Mouse (Mus musculus) forebrain, embryonic 16.5 days (tissue): Measurements from ENCODE around the gene Zfp704. TPM values are rescaled to one million over a fixed set of nuclear protein-coding genes. Genes with fewer than 3 reads are reported as not detected.

Source experiments
- ATAC-seq: fragments of 200-750 bp; cut with Nextera tagmentation; 2 replicates; pipeline ENCODE4 v1.8.0; 2017; ENCODE audit warnings: mild to moderate bottlenecking, moderate library complexity
- H3K27ac ChIP-seq: fragments of 300-500 bp; sonication (generic); 2 replicates; pipeline ENCODE4 v1.5.1; 2014; ENCODE audit warnings: low read length, control low read depth
- H3K27me3 ChIP-seq: fragments of 300-500 bp; sonication (generic); replicated peaks from 2 replicates; pipeline ENCODE4 v1.6.1; 2014; ENCODE audit warnings: low read length; ENCODE audit not compliant: control insufficient read depth, insufficient read depth
- H3K36me3 ChIP-seq: fragments of 300-500 bp; sonication (generic); 2 replicates; pipeline ENCODE4 v1.6.1; 2014; ENCODE audit not compliant: control insufficient read depth, insufficient read depth
- H3K4me1 ChIP-seq: fragments of 300-500 bp; sonication (generic); replicated peaks from 2 replicates; pipeline ENCODE4 v1.6.1; 2014; ENCODE audit warnings: low read length; ENCODE audit not compliant: control insufficient read depth, insufficient read depth
- H3K4me2 ChIP-seq: fragments of 300-500 bp; sonication (generic); 2 replicates; pipeline ENCODE4 v1.6.1; 2014; ENCODE audit warnings: mild to moderate bottlenecking, low read length, control low read depth
- H3K4me3 ChIP-seq: fragments of 300-500 bp; sonication (generic); replicated peaks from 2 replicates; pipeline ENCODE4 v1.5.1; 2014; ENCODE audit warnings: mild to moderate bottlenecking, low read length, control low read depth
- H3K9ac ChIP-seq: fragments of 300-500 bp; sonication (generic); replicated peaks from 2 replicates; pipeline ENCODE4 v1.6.1; 2014; ENCODE audit warnings: low read depth, low read length, control low read depth
- H3K9me3 ChIP-seq: fragments of 300-500 bp; sonication (generic); 2 replicates; pipeline ENCODE4 v1.6.1; 2016; ENCODE audit warnings: low read length; ENCODE audit not compliant: control insufficient read depth
- WGBS: fragments of 180-500 bp; shearing (Covaris S2); extraction: QIAGEN DNeasy Blood & Tissue Kit; methylation state at CpG from one replicate; pipeline ENCODE4 v1.1.7; 2014; 5-methylcytosine and 5-hydroxymethylcytosine counted together
- polyA plus RNA-seq: library from polyadenylated mRNA; unstranded; fragments of >200 nt; fragmentation: Nextera tagmentation; extraction: Ambion mirVana; gene quantifications from 2 replicates; pipeline ENCODE4 v1.2.1, GENCODE M21; 2015

Zfp704 gene
- polyA plus RNA-seq, 1 experiment from 2014 or later: 19.7 TPM

- no peaks in the 10 kb centered on the region for H3K27me3 ChIP-seq
- H3K4me3 ChIP-seq: no peak overlapping the region
- no peak overlapping the region for H3K27ac ChIP-seq
- H3K9me3 ChIP-seq: no peaks in the 10 kb centered on the region
- H3K4me1 ChIP-seq: peaks cover 12% of the 10 kb centered on the region
- 0 out of 2 replicates have a peak, but pooled peaks have one; percentile 27 for ATAC-seq
- no peak overlapping the region for H3K9ac ChIP-seq
- 49% methylated on average over 10 of the region's 10 CpGs for WGBS
- H3K36me3 ChIP-seq: no peaks in the 10 kb centered on the region
- no peak overlapping the region for H3K4me2 ChIP-seq
Observed at GRCm38 (mm10) chr3:9568565-9569228, 41.2 kb downstream of the Zfp704 start.

- no peak for ATAC-seq
- no peak overlapping the region for H3K4me2 ChIP-seq
Observed at GRCm38 (mm10) chr3:9567948-9568347, 41.9 kb downstream of the Zfp704 start.

GRCm38 (mm10) chr3:9566831-9567230 lies 43.1 kb downstream of the Zfp704 start:
- Histone ChIP-seq H3K36me3 (no peaks in the 10 kb centered on the region), H3K9me3 (no peaks in the 10 kb centered on the region), H3K4me2 (no peak overlapping the region), H3K27me3 (no peaks in the 10 kb centered on the region), H3K4me1 (peaks cover 22% of the 10 kb centered on the region), H3K4me3 (no peak overlapping the region), H3K27ac (no peak overlapping the region), H3K9ac (no peak overlapping the region)
- ATAC-seq: no peak
- 86% methylated on average over 3 of the region's 3 CpGs for WGBS

More at GRCm38 (mm10) chr3:9567948-9568347, 41.9 kb downstream of the Zfp704 start:
- Histone ChIP-seq H3K4me3 (no peak overlapping the region), H3K36me3 (no peaks in the 10 kb centered on the region), H3K9ac (no peak overlapping the region), H3K9me3 (no peaks in the 10 kb centered on the region), H3K27me3 (no peaks in the 10 kb centered on the region), H3K27ac (no peak overlapping the region), H3K4me1 (peaks cover 17% of the 10 kb centered on the region)
- WGBS: 43% methylated on average over 8 of the region's 8 CpGs

- Histone ChIP-seq H3K36me3 (no peaks in the 10 kb centered on the region), H3K27me3 (no peaks in the 10 kb centered on the region), H3K4me1 (peaks cover 24% of the 10 kb centered on the region), H3K4me2 (no peak overlapping the region), H3K9ac (no peak overlapping the region), H3K27ac (peak overlapping the region; percentile 0; the same call in 1 of the 2 replicates), H3K4me3 (no peak overlapping the region), H3K9me3 (no peaks in the 10 kb centered on the region)
- 63% methylated on average over 7 of the region's 7 CpGs for WGBS
- ATAC-seq: peak; percentile 44; the same call in 1 of the 2 replicates
Observed at GRCm38 (mm10) chr3:9563562-9563961, 46.3 kb downstream of the Zfp704 start.

GRCm38 (mm10) chr3:9562649-9563328 lies 47.1 kb downstream of the Zfp704 start:
- Histone ChIP-seq H3K36me3 (no peaks in the 10 kb centered on the region), H3K4me2 (no peak overlapping the region), H3K27me3 (no peaks in the 10 kb centered on the region), H3K9me3 (no peaks in the 10 kb centered on the region), H3K4me3 (no peak overlapping the region), H3K27ac (0 out of 2 replicates have a peak overlapping the region, but pooled peaks have one; percentile 32), H3K4me1 (peaks cover 23% of the 10 kb centered on the region), H3K9ac (no peak overlapping the region)
- ATAC-seq: no peak
- WGBS: 77% methylated on average over 11 of the region's 11 CpGs

- no peaks in the 10 kb centered on the region for H3K9me3 ChIP-seq
- ATAC-seq: peak; percentile 66
- no peak overlapping the region for H3K9ac ChIP-seq
- H3K27me3 ChIP-seq: no peaks in the 10 kb centered on the region
- no peak overlapping the region for H3K4me2 ChIP-seq
- H3K4me3 ChIP-seq: no peak overlapping the region
- H3K36me3 ChIP-seq: no peaks in the 10 kb centered on the region
- H3K4me1 ChIP-seq: peaks cover 16% of the 10 kb centered on the region
- no peak overlapping the region for H3K27ac ChIP-seq
- 12% methylated on average over 6 of the region's 6 CpGs for WGBS
Observed at GRCm38 (mm10) chr3:9557778-9558560, 51.9 kb downstream of the Zfp704 start.

GRCm38 (mm10) chr3:9556137-9556536 lies 53.7 kb downstream of the Zfp704 start:
- WGBS: 77% methylated on average over 5 of the region's 5 CpGs
- H3K27ac ChIP-seq: no peak overlapping the region
- no peaks in the 10 kb centered on the region for H3K27me3 ChIP-seq
- no peak overlapping the region for H3K4me3 ChIP-seq
- no peak overlapping the region for H3K4me2 ChIP-seq
- ATAC-seq: no peak
- H3K9me3 ChIP-seq: no peaks in the 10 kb centered on the region
- peaks cover 8% of the 10 kb centered on the region for H3K4me1 ChIP-seq
- H3K9ac ChIP-seq: no peak overlapping the region
- no peaks in the 10 kb centered on the region for H3K36me3 ChIP-seq

- Histone ChIP-seq H3K4me1 (peaks cover 8% of the 10 kb centered on the region), H3K9ac (no peak overlapping the region), H3K27me3 (no peaks in the 10 kb centered on the region), H3K4me2 (no peak overlapping the region), H3K27ac (no peak overlapping the region), H3K36me3 (no peaks in the 10 kb centered on the region), H3K4me3 (no peak overlapping the region), H3K9me3 (no peaks in the 10 kb centered on the region)
- no peak for ATAC-seq
- 91% methylated on average over 6 of the region's 6 CpGs for WGBS
Observed at GRCm38 (mm10) chr3:9554916-9555315, 55.0 kb downstream of the Zfp704 start.

- Histone ChIP-seq H3K4me2 (no peak overlapping the region), H3K4me3 (no peak overlapping the region), H3K27ac (no peak overlapping the region), H3K9ac (no peak overlapping the region), H3K36me3 (no peaks in the 10 kb centered on the region), H3K9me3 (no peaks in the 10 kb centered on the region), H3K27me3 (no peaks in the 10 kb centered on the region), H3K4me1 (peaks cover 7% of the 10 kb centered on the region; the same call in 1 of the 2 replicates)
- 78% methylated on average over 8 of the region's 8 CpGs for WGBS
- no peak for ATAC-seq
Observed at GRCm38 (mm10) chr3:9552332-9552731, 57.6 kb downstream of the Zfp704 start.
